Mouse (Mus musculus): ENCODE measurements around the gene Cdc73.
"Not testable (repeated sequence)": the region's sequence is repeated elsewhere in the genome, so short reads cannot be mapped to it uniquely, and the experiment has no call there.

Cdc73 gene

DNA sequence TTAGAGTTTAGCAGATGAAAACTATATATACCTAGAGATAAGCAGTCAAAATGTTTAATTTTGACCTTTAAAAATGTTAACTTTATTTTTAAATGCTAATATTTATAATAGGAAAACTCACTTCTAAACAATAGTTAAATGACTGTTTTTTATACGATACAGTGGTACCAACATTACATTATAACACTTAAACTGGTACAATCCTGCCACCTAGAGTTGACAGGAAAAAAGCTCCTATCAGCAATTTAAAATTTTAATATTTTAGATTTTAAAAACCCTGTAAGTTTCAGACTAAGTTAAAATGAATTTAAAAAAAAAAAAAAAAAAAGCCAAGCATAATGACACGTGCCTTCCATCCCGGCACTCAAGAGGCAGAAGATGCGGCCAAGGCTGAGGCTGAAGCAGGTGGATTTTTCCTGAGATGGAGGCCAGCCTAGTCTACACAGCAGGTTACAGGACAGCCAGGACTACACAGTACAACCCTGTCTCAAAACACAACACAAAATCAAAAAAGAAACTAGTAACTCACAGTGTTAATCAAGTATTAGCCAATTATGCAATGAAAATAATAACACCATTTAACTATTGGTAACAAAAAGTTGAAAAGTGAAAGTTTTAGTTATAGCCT, 26.8 kb downstream of the Cdc73 start:
- DNase-seq (ENCODE audit: low spot score in 2 of 2), result no peak

DNA sequence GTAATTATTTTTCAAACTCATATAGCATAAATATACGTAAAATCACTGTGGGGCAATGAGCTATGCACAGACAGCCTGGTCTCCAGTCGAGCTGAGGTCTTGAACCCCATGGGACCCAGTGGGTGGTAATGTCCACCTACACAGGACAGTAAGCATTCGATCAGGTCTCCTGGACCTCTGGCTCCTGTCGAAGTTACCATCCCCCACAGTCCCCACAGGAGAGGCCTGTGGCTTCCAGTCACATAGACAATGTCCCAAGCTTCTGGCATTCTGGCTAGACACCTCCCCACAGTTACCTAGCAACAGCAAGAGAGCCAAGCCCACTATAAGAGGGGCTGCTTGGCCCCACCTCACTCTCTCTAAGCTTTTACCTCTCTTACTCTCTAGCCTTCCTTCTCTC, 37.9 kb downstream of the Cdc73 start:
- not testable (repeated sequence) for DNase-seq (ENCODE audit: low spot score in 2 of 2)

- no peak for DNase-seq (ENCODE audit: low spot score in 2 of 2)
Measured at GRCm38 (mm10) chr1:143663197-143663596, 39.5 kb downstream of the Cdc73 start.

GRCm38 (mm10) chr1:143653646-143654045, 49.0 kb downstream of the Cdc73 start:
- DNase-seq (ENCODE audit: low spot score in 2 of 2), result no peak

DNA sequence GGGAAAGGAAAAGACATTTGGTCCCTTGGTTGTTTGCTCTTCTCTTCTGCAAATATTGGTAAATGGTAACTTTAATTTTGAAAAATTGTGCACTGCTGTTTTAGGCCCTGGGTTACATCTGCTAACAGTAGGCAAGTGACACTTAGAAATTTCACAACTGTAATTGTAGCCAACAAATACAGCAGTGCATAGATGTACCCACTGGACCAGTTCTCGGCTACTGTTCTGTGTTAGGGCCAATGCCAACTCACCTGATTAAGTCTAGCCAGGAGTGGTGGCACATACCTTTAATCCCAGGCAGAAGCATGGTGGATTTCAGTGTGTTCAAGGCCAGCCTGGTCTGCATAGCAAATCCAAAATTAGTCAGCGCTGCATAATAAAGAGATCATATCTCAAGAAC, 52.4 kb downstream of the Cdc73 start:
- no peak for DNase-seq (ENCODE audit: low spot score in 2 of 2)

- DNase-seq (ENCODE audit: low spot score in 2 of 2), result no peak
Measured at GRCm38 (mm10) chr1:143646219-143646618, 56.5 kb downstream of the Cdc73 start.

- no peak for DNase-seq (ENCODE audit: low spot score in 2 of 2)
Measured at GRCm38 (mm10) chr1:143645386-143645785, 57.3 kb downstream of the Cdc73 start.

- no peak for DNase-seq (ENCODE audit: low spot score in 2 of 2)
Measured at GRCm38 (mm10) chr1:143644221-143644620, 58.5 kb downstream of the Cdc73 start.

GRCm38 (mm10) chr1:143640650-143641407, 61.9 kb downstream of the Cdc73 start, which contains the start of gene B3galt2:
Gene B3galt2 (plus strand): TSS chr1:143640664.
- DNase-seq (ENCODE audit: low spot score in 2 of 2), result no peak

- DNase-seq (ENCODE audit: low spot score in 2 of 2), result no peak
Measured at GRCm38 (mm10) chr1:143632854-143633587, 69.7 kb downstream of the Cdc73 start.

DNA sequence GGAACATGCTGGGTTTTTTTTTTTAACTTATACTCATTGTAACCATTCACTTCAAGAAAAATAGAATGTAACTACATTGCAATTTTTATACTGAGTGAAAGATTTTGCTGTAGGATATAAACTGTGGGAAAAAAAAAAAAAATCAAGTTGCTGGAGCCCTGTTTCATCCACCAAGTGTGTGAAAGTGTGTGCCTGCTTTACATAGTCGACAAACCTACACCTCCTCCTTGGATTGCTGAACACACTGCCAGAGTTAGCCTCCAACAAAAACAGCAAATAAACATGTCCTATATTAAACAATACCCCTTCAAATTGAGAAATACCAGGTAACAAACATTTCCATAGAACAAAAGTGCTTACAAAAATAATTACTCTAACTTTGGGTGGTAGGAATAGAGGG, 70.3 kb downstream of the Cdc73 start:
- no peak for DNase-seq (ENCODE audit: low spot score in 2 of 2)

- DNase-seq (ENCODE audit: low spot score in 2 of 2), result no peak
Measured at GRCm38 (mm10) chr1:143631337-143631736, 71.4 kb downstream of the Cdc73 start.

GRCm38 (mm10) chr1:143622634-143623033, 80.1 kb downstream of the Cdc73 start:
- DNase-seq (ENCODE audit: low spot score in 2 of 2), result no peak

DNA sequence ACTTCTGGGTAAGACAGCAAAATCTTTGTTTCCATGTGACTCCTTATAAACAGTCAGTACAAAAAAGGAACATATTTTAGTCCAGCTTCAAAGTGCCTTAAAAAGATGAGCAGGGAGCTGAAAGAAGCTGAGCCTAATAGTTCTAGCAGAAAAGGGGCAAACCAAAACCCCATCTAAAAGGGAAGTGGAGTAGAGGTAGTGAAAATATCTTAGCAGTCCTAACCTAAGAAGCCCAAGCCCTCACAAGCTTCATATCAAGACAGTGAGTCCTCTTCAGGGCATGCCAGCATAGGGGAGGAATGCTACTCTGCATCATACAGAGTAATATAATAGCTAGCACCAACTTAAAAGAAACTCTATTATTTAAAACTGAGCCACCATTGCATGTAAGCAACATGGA, 80.8 kb downstream of the Cdc73 start:
- DNase-seq (ENCODE audit: low spot score in 2 of 2), result no peak

GRCm38 (mm10) chr1:143619760-143620159, 82.9 kb downstream of the Cdc73 start:
- no peak for DNase-seq (ENCODE audit: low spot score in 2 of 2)

DNA sequence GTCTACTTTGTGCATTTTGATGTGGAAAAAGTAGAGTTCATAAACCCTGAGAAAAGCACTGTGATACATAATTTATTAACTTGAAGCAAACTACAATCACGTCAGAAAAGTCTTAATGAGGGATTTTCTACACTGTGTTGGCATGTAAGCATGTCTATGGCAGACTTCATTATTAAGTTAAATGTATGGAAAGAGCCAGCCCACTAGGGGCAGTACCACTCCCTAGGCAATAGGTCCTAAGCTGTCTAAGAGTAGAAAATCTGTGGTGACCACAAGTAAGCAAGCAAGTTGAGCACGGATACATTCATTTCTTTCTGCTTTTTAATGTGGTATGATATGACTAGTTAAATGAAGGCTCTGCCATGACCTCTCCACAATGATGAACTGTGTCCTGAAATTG, 89.8 kb downstream of the Cdc73 start:
- no peak for DNase-seq (ENCODE audit: low spot score in 2 of 2)

GRCm38 (mm10) chr1:143608911-143609310, 93.8 kb downstream of the Cdc73 start:
- DNase-seq (ENCODE audit: low spot score in 2 of 2), result no peak

DNA sequence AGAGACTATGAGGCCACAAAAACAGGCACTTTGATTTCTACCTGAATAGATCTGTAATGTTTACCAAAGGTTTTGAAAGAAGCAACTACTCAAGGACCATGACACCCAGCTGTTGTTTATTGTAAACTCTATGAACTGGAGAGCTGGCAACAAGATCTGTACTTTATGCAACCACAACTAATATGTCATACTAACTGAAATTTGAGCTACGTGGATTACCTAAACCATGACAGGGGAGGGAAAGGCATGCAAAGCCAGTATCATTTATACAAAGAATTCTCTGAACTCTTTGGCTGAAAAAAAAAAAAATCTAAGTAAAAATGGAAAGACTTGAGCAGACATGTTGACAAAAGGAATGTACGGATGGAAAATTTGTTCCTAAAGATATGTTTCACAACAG, 105.8 kb downstream of the Cdc73 start:
- no peak for DNase-seq (ENCODE audit: low spot score in 2 of 2)

GRCm38 (mm10) chr1:143576824-143577543, 125.7 kb downstream of the Cdc73 start:
- DNase-seq (ENCODE audit: low spot score in 2 of 2), result no peak

- no peak for DNase-seq (ENCODE audit: low spot score in 2 of 2)
Measured at GRCm38 (mm10) chr1:143558235-143558634, 144.5 kb downstream of the Cdc73 start.

GRCm38 (mm10) chr1:143555533-143555932, 147.2 kb downstream of the Cdc73 start:
- no peak for DNase-seq (ENCODE audit: low spot score in 2 of 2)

DNA sequence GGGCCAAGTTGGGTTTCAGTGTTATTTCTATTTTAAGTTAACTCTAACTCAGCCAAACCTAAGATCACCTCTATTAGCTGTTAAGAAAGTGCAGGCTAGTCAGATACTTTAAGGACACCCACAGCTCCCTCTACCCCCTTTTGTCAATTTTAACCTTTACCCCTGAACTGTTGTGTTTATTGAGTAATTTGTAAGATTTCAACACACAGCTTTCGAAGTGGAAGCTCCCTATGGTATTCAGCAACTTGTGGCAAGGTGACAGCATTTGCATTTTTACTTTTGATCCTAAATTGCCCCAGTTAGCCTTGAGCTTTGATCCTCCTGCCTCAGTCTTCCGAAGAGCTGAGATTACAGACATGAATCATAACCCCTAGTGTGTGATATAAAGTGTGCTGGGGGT, 148.1 kb downstream of the Cdc73 start:
- DNase-seq (ENCODE audit: low spot score in 2 of 2), result no peak

Measured in spleen, postnatal 4 days (tissue).